Mouse (Mus musculus): Measurements from ENCODE around the gene Bcl9l.

DNA sequence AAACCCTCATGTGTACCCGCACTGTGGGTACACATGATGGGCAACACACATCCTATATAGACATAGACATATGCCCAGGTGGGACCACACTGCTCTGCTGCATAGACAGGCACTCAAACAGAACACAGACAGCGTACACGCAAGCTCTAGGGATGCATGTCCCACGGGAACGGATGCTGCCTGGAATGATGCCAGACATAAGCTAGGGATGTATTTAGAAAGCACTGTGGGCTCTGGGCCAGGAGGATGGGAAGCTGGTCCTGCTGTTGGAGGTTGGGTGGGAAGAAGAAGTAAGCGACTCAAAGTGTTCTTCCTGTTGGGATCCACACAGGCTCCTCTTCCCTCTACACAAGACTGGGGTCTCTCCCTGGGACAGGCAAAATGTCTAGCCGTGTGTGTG, 35.4 kb downstream of the Bcl9l start:
- TF ChIP-seq POLR2AphosphoS5 (IDR thresholded peaks at IDR 0.05; ENCODE audit: borderline replicate concordance, low read depth, low read length) = no peak
- no peak for TF ChIP-seq RAD21 (IDR thresholded peaks at IDR 0.05; ENCODE audit: low read depth, low read length)
- no peak for TF ChIP-seq MAX (IDR thresholded peaks at IDR 0.05; ENCODE audit: low read length)
- no peak for TF ChIP-seq SIN3A (IDR thresholded peaks at IDR 0.05; ENCODE audit: low read length)
- no peak for TF ChIP-seq MXI1 (IDR thresholded peaks at IDR 0.05; ENCODE audit: low read depth, low read length)
